9 mouse cellular contexts compared by ENCODE assay signal in genomic region chr2:112481564-112481963, GRCm38 (mm10). TPM values are rescaled to one million over a fixed set of nuclear protein-coding genes. Genes with fewer than 3 reads are reported as not detected.
A peak's percentile ranks its signal among the peaks of the same experiment; 100 is the strongest.
DNase-seq lines count a peak whose midpoint lies in the region; ATAC-seq and TF ChIP-seq lines count a peak whose summit lies in the region.
"Had no signal": no experiment of that assay in that cellular context is flagged by ENCODE, and none has a peak within 500 bp of the region (broad histone marks: within the 10 kb centered on the region; RNA-seq: fewer than 3 reads in every experiment).

No protein-coding gene starts in this region.

- ATAC-seq in granulocyte monocyte progenitor cell, adult 5-6 weeks (replicated peaks; ENCODE audit: poor library complexity, severe bottlenecking), result peak; percentile 75
- no peak; the same call in 1 of the 2 replicates for ATAC-seq in lung, embryonic 14.5 days (ENCODE audit: insufficient read depth)

- H3K4me1 ChIP-seq in kidney, adult 2 months (ENCODE audit: control insufficient read depth, insufficient read depth, low read length), result no peaks in the 10 kb centered on the region
- no peaks in the 10 kb centered on the region for H3K4me1 ChIP-seq in lung, embryonic 14.5 days (ENCODE audit: insufficient read depth)

- H3K9me3 ChIP-seq in lung, embryonic 14.5 days (ENCODE audit: low read depth, low read length), result no peaks in the 10 kb centered on the region

- H3K4me3 ChIP-seq in kidney, adult 2 months (ENCODE audit: insufficient read depth, low read depth, low read length), result no peak overlapping the region
- H3K4me3 ChIP-seq in lung, embryonic 14.5 days (ENCODE audit: low read depth, low read length), result no peak overlapping the region

- H3K27me3 ChIP-seq in kidney, adult 2 months (replicated peaks; ENCODE audit: control insufficient read depth, insufficient read depth, low read length), result no peaks in the 10 kb centered on the region
- no peaks in the 10 kb centered on the region for H3K27me3 ChIP-seq in lung, embryonic 14.5 days (ENCODE audit: insufficient read depth, low read length)

- H3K4me2 ChIP-seq in lung, embryonic 14.5 days, result no peak overlapping the region

- peak; percentile 31 for DNase-seq in kidney, adult 2 months
- no peak for DNase-seq in kidney, adult 8-10 months
- DNase-seq in adipocyte (ENCODE audit: low spot score), result peak; percentile 80
- DNase-seq in lung, embryonic 14.5 days, result peak; percentile 78
- peak; percentile 59 for DNase-seq in retina, adult 2 months (ENCODE audit: low read depth, low spot score)
- no peak for DNase-seq in ovary, postnatal 10 days (ENCODE audit: low spot score)
- no peak for DNase-seq in layer of hippocampus, postnatal 14 days (ENCODE audit: low spot score in 2 of 2)

- no peak; the same call in 1 of the 2 replicates for TF ChIP-seq CTCF in kidney, adult 2 months (conservative IDR thresholded peaks at IDR 0.05; ENCODE audit: insufficient read depth, insufficient read length, low read depth, low read length)
- TF ChIP-seq CTCF in lung, embryonic 14.5 days (IDR thresholded peaks at IDR 0.05; ENCODE audit: low read depth), result peak; percentile 65

- 0% methylated on average over 2 of the region's 2 CpGs for WGBS in kidney, adult 2 months
- WGBS in lung, embryonic 14.5 days, result 0% methylated on average over 2 of the region's 2 CpGs

- no peak for TF ChIP-seq POLR2A in kidney, adult 2 months (IDR thresholded peaks at IDR 0.05; ENCODE audit: low read depth, low read length)

- no peak overlapping the region for H3K27ac ChIP-seq in kidney, adult 2 months (ENCODE audit: insufficient read depth, low read depth, low read length)
- H3K27ac ChIP-seq in lung, embryonic 14.5 days (ENCODE audit: low read depth), result no peak overlapping the region

- H3K36me3 ChIP-seq in kidney, adult 2 months (ENCODE audit: control insufficient read depth, insufficient read depth, low read length), result no peaks in the 10 kb centered on the region
- no peaks in the 10 kb centered on the region for H3K36me3 ChIP-seq in lung, embryonic 14.5 days (ENCODE audit: insufficient read depth)

- H3K9ac ChIP-seq in lung, embryonic 14.5 days, result no peak overlapping the region

RNA-seq across cellular contexts. Expression of gene Chrm5, which starts 1.0 kb away (rescaled TPM):
- polyA plus RNA-seq in kidney, adult 2 months (2012; rRNA removed), result not detected in 2 replicates
- not detected in 2 replicates for total RNA-seq in granulocyte monocyte progenitor cell, adult 5-6 weeks (2014; fragmentation: Nextera tagmentation)
- total RNA-seq in granulocyte monocyte progenitor cell, adult 5-6 weeks (2017), result not detected in 2 replicates
- not detected in 2 replicates for polyA plus RNA-seq in lung, embryonic 14.5 days (2014; fragmentation: Nextera tagmentation; extraction: Ambion mirVana)
- 10 to 100 TPM; 10.3 to 12.4 TPM for total RNA-seq in layer of hippocampus, postnatal 14 days (2021)
- polyA plus RNA-seq: liver, embryonic 16.5 days had no signal

RNA-seq across cellular contexts. Expression of gene Aven, which starts 11.2 kb away (rescaled TPM):
- 6.5 and 9.5 TPM in 2 replicates for polyA plus RNA-seq in kidney, adult 2 months (2012; rRNA removed)
- total RNA-seq in granulocyte monocyte progenitor cell, adult 5-6 weeks (2014; fragmentation: Nextera tagmentation), result 8.5 and 25.0 TPM in 2 replicates
- total RNA-seq in granulocyte monocyte progenitor cell, adult 5-6 weeks (2017), result 23.5 and 26.0 TPM in 2 replicates
- 7.2 and 7.8 TPM in 2 replicates for polyA plus RNA-seq in lung, embryonic 14.5 days (2014; fragmentation: Nextera tagmentation; extraction: Ambion mirVana)
- 1 to 10 TPM; 7.9 to 8.0 TPM for total RNA-seq in layer of hippocampus, postnatal 14 days (2021)

RNA-seq across cellular contexts. Expression of gene Emc7, which starts 26.8 kb away (rescaled TPM):
- polyA plus RNA-seq in kidney, adult 2 months (2012; rRNA removed), result 12.1 and 14.5 TPM in 2 replicates
- 15.4 and 16.6 TPM in 2 replicates for total RNA-seq in granulocyte monocyte progenitor cell, adult 5-6 weeks (2014; fragmentation: Nextera tagmentation)
- 7.8 and 10.7 TPM in 2 replicates for total RNA-seq in granulocyte monocyte progenitor cell, adult 5-6 weeks (2017)
- 15.8 and 17.3 TPM in 2 replicates for polyA plus RNA-seq in lung, embryonic 14.5 days (2014; fragmentation: Nextera tagmentation; extraction: Ambion mirVana)
- total RNA-seq in layer of hippocampus, postnatal 14 days (2021), result 10 to 100 TPM; 38.8 to 39.6 TPM

Comparison
In these comparisons a context has a peak if more than half of its experiments do, and no peak if none do; other contexts are left out.
1. DNase-seq: peak in kidney, adult 2 months (single experiment), adipocyte (single experiment), lung, embryonic 14.5 days (single experiment) and retina, adult 2 months (single experiment); none in kidney, adult 8-10 months (0 of 2), ovary, postnatal 10 days (single experiment) and layer of hippocampus, postnatal 14 days (0 of 2).
2. RNA of gene Chrm5, which starts 1.0 kb away (total RNA-seq): 10.3 to 12.4 TPM in layer of hippocampus, postnatal 14 days; not detected in granulocyte monocyte progenitor cell, adult 5-6 weeks; every median in the first group is over 10 times any median in the second.